Mouse (Mus musculus) thymus, postnatal 25 days (tissue): Measurements from ENCODE around the gene Gm3336.

Source experiments
- DNase-seq: peaks from one replicate; pipeline ENCODE4 v3.0.0; 2022

Gm3336 gene

GRCm38 (mm10) chr8:70749097-70749674, 30.8 kb downstream of the Gm3336 start:
- no peak for DNase-seq

- no peak for DNase-seq
Measured at GRCm38 (mm10) chr8:70750128-70750680, 31.9 kb downstream of the Gm3336 start.

- DNase-seq: peak; percentile 77
Measured at GRCm38 (mm10) chr8:70752000-70752764, 33.8 kb downstream of the Gm3336 start.

- peak; percentile 65 for DNase-seq
Measured at GRCm38 (mm10) chr8:70753151-70753550, 34.8 kb downstream of the Gm3336 start.

GRCm38 (mm10) chr8:70754043-70754870, 35.9 kb downstream of the Gm3336 start, which contains the start of gene Rab3a:
Gene Rab3a, plus strand, starts transcription at chr8:70754679.
- peak; percentile 93 for DNase-seq

- DNase-seq: no peak
Measured at GRCm38 (mm10) chr8:70754871-70755660, 36.7 kb downstream of the Gm3336 start.

GRCm38 (mm10) chr8:70755661-70756475, 37.5 kb downstream of the Gm3336 start:
- no peak for DNase-seq

GRCm38 (mm10) chr8:70756476-70757040, 38.2 kb downstream of the Gm3336 start:
- DNase-seq: no peak

- no peak for DNase-seq
Measured at GRCm38 (mm10) chr8:70757523-70758307, 39.4 kb downstream of the Gm3336 start.

- no peak for DNase-seq
Measured at GRCm38 (mm10) chr8:70758308-70758615, 39.9 kb downstream of the Gm3336 start.

- no peak for DNase-seq
Measured at GRCm38 (mm10) chr8:70758616-70759561, 40.5 kb downstream of the Gm3336 start.

GRCm38 (mm10) chr8:70760350-70760749, 42.0 kb downstream of the Gm3336 start:
- no peak for DNase-seq

GRCm38 (mm10) chr8:70760775-70761406, 42.5 kb downstream of the Gm3336 start, which contains the start of gene Mpv17l2:
Gene Mpv17l2, minus strand, starts transcription at chr8:70760946.
- peak; percentile 95 for DNase-seq

- no peak for DNase-seq
Measured at GRCm38 (mm10) chr8:70762118-70762517, 43.8 kb downstream of the Gm3336 start.

GRCm38 (mm10) chr8:70763354-70763753, 45.0 kb downstream of the Gm3336 start:
- peak; percentile 80 for DNase-seq

GRCm38 (mm10) chr8:70764026-70764425, 45.7 kb downstream of the Gm3336 start:
- no peak for DNase-seq

GRCm38 (mm10) chr8:70764676-70765075, 46.3 kb downstream of the Gm3336 start:
- DNase-seq: no peak

GRCm38 (mm10) chr8:70765329-70765728, 47.0 kb downstream of the Gm3336 start:
- no peak for DNase-seq
